Mouse (Mus musculus) c-Kit-negative CD71-positive TER-119-positive erythroid progenitor cells, embryonic 14.5 days (primary cell): ENCODE measurements at regions not wholly inside any gene's neighbourhood (a gene's known extent, or its start where the extent isn't known, plus 50 kb on each side); places are given as distances from the start of the nearest gene placed in this dataset.
"Not testable (repeated sequence)": the region's sequence is repeated elsewhere in the genome, so short reads cannot be mapped to it uniquely, and the experiment has no call there.

Experiments
- DNase-seq: peaks from one replicate; pipeline ENCODE4 v3.0.0-alpha.2; 2013; ENCODE audit warnings: low read depth, low spot score

- no peak for DNase-seq
Observed at GRCm38 (mm10) chr13:99739420-99739819, 161.5 kb downstream of the Cartpt start.

- DNase-seq: no peak
Observed at GRCm38 (mm10) chr13:99737271-99737670, 163.6 kb downstream of the Cartpt start.

DNA sequence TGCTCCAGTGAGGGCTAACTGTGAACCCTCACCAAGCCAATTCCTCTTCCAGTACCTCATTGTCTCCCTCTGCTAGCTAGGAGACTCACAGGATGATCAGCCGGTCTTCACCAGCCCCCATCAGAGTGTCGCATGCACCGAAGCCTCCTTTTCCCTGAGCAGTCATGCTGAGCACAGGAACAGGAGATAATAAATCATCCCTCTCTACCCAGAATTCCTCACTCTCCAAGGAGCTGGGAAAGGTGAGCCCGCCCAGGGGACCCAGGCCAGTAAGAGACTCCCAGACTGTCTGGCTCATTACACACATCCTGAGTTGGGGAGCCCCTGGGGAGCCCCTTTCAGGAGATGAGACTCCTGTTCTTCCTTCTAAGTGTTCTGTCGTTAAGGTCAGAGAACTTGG, 171.7 kb downstream of the Cartpt start:
- DNase-seq: no peak

GRCm38 (mm10) chr13:99724245-99724644, 176.6 kb downstream of the Cartpt start:
- no peak for DNase-seq

DNA sequence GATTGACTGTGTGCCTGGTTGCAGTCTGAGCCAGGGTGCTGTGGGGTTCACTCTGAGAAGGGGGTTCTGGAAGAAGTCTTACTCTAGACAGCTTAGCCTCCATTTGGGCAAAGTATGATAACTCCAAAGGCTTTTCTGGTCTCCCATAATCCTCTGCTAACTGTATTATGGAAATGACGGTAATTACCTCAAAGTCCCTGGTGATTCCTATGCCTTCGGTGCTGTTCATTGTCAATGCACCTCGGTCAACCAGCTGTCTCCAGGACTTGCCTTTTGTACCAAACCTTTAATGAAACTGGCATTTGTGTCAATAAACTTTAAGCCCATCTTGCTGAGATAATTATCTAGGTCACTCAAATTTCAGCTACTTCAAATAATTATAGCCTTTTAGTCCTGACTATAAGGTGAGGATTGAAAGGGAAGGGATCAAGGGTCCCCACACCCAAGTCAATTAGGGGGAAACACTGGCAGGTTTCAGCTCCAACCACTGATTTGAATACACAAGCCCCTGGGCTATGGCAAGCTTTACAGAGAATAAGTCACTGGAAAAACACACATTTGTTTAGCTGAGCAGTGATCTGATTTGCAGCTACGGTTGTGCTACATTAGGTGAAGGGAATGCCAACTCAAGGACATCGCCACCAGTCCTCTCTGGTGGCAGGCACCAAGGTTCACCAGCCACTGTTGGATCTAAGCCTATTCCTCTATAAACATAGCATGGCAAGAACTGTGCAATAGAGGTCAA, 177.5 kb downstream of the Cartpt start:
- no peak for DNase-seq

DNA sequence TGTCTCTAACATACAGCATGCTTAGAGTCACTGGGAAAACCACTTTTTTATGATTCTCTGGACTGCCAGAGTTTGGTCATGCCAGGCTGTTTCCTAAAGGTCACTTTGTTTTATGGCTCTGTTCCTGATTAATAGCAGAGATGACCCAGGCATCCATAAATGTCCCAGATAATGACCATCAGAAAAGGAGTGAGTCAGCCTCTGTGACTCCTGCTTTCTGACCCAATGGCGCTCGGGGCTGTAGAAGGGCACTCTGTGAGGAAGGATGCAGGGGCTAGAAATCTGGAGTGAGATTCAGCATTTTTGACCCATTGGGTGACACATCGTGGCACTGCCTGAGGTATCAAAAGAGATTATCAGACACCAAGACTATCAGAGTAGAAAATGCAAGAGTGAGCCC, 180.3 kb downstream of the Cartpt start:
- DNase-seq: no peak

- no peak for DNase-seq
Observed at GRCm38 (mm10) chr13:99696559-99696890, 180.2 kb upstream of the Map1b start.

DNA sequence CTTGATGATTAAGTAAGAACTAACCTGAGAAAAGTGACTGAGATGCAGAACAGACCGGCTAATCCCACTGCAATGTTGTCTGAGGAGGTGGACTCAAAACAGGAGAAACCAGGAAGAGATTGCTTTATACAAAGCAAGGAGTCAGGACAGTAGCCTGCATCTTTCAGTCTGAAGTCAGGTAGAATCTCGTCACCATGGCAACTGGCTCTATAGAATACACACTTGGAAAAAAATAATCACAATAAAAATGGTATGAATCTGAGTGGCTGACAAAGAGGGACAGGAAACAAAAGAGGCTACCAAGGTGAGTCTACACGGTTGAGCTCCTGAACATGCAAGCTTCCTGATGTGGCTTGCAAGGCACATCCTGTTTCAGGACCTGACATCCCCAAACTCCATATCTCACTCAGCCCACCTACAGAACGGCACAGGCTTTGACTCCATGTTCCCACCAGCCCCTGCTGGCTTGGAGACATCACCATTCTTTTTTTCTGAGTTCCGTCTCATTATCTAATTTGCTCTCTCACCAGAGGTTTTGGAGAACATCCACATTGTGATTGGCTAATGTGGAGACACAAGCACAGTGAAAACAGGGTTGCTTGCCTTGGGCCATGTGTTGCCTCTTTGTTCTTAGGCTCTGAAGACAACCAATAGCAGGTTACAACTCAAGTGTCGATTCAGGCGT, 179.7 kb upstream of the Map1b start:
- DNase-seq: no peak

DNA sequence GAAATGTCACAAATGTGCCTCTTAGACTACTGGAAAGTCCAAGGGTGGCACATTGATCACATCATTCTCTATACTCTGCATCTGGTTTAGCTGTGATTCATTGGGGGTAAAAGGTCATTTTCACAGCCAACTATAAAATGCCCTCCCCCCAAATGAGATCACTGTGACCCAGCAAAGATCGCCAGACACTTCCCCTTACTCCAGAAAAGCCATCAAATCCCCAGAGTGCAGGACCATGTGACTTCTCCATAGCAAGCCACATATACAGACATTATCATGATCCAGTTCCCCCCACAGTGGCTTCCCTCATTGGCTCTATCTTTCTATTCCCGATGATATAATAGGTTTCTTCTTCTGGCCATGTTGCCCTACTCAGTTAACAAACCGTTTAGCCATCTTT, 163.6 kb upstream of the Map1b start:
- DNase-seq: no peak

GRCm38 (mm10) chr13:99679430-99679829, 163.1 kb upstream of the Map1b start:
- no peak for DNase-seq

GRCm38 (mm10) chr13:99676393-99676792, 160.1 kb upstream of the Map1b start:
- DNase-seq: no peak

DNA sequence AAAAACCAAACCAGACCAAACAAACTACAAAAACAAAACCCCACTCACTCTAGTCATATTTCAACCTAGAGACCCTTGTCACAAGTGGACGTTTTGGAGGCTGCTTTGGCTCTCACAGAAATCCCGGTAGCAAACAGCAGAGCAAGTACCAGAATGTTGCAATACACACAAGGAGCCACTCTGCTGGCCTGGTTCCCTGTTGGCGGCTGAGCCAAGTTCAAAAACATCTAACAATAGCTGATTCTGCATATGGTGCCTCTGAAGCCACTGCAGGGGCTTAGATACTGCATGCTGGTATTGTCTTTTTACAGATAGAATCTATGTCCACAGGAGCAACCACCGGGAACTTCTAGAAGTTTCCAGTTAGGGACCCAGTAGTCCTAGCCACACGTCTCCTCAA, 159.6 kb upstream of the Map1b start:
- DNase-seq: no peak

DNA sequence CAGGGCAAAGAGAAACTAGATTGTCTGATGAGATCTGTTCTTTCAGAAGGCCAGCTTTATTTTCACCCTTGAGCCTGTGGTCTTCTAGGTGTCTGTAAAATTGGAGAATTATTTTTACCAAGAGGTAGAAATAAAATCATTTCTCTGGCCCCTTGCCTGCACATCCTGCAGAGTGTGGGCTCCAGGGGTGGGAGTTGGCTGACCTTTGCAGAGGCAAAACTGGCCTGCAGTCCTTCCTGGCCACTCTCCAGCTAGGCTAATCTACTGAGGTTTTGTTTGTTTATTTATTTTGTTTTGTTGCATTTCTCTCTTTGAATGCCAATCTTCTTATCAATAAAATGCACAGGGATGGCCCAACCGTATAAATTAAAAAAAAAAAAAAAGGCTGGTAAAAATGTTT, 156.4 kb upstream of the Map1b start:
- DNase-seq: no peak

DNA sequence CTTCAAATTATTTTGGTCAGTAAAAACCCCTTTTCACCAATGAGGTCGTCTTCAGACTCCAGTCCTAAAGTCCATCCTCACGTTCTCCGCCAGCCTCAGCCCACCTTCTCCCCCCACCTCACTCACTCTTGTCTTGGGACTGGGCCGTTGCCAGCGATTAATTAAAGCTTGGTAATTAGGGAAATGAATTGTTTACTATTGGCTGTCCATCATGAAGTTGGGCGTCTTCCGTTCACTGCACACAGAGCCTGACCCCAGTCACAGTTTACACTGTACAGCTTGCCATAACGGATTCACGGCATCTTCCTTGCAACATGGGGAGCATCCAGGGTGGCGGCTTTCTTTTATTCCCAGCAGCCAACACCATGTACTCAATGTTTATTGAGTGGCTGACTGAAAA, 155.4 kb upstream of the Map1b start:
- DNase-seq: no peak

GRCm38 (mm10) chr13:99669987-99670534, 153.7 kb upstream of the Map1b start:
- no peak for DNase-seq

- no peak for DNase-seq
Observed at GRCm38 (mm10) chr13:99668613-99669012, 152.3 kb upstream of the Map1b start.

- no peak for DNase-seq
Observed at GRCm38 (mm10) chr13:99666086-99666485, 149.7 kb upstream of the Map1b start.

DNA sequence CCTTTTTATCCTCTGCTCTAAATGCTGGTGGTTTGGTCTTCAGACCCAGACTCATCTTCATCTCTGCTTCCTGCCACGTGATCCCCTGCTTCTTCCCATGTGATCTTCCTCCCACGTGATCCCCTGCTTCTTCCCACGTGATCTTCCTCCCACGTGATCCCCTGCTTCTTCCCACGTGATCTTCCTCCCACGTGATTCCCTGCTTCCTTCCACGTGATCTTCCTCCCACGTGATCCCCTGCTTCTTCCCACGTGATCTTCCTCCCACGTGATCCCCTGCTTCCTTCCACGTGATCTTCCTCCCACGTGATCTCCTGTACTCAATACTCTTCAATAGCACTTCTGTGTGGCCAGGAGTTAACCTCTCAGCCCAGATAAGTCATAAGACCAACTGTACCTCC, 147.1 kb upstream of the Map1b start:
- not testable (repeated sequence) for DNase-seq

DNA sequence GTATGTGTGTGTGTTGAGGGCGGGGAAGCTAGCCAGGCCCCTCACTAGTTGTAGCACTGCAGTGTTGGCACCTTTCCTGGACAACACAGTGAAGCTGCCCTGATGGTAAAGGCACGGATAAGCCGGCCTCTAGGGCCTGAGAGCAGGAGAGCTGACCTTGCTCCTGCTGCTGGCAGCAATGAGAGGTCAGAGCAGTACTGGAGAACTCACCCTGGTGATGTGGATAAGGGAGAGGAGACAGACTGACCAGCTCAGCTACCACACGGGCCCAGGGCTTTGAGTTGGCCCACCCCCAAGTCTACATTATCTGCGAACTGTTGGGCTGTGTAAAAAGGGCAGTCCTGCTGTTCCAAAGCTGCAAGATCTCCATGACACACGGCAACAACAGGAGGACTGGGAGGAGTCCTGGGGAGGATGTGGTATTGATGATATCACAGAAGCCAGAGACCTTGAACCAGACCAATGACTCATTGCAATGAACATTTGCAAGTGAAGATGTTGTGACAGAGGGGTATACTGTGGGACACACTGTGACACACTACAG, 131.4 kb upstream of the Map1b start:
- DNase-seq: no peak

DNA sequence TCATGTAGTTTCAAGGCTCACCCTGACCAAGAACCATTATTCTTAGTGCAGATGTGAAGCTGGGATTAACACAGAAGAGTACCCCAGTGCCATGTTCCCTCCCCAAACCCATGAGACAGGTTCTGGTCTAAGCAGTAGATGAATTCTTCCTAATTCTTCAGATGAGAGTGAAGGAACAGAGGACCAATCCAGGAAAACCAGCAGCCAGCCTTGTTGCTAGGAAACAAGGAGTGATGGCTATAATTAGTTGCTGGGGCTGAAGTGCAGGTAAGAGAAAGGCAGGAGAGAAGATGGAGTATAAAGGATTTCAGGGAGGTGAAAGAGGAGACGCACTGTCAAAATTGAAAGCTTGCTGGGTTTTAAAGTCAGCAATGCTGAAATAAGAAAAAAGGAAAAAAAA, 128.4 kb upstream of the Map1b start:
- no peak for DNase-seq

DNA sequence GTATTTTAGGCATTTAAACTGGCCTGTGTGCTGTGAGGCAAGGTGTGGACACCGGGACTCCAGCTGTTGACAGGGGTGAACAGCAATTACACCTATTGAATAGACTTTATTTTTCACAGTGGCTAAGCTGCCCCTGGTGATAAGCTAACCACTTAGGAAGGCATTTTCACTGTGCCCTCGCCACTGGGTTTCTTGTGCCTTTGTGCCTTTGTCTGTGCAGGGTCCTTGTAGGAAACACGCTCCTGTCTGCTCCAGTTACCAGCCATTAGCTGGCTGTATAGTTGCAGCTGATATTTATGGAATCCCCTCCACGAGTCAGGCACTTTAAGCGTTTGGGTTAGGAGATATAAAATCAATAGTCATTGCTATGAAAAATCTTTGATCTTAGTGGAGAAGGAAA, 126.5 kb upstream of the Map1b start:
- DNase-seq: no peak

DNA sequence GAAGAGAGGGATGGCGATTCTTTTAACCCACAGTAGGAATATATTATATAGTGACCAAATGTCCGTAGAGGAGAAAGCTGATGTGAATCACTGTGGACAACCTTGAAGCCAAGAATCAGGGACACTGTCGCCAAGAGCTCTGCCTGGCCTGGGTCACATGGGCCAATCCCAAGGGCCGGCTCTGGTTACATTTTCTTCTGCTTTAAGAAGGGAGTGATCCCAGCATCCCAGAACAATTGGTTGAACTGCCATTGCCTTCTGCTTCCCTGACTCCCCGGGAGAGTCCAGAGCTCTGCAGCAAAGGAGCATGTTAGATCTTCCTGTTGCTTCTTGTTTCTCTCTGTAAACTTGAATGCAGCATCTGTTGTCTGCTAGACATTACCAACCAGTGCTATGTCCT, 126.0 kb upstream of the Map1b start:
- no peak for DNase-seq
